Mouse (Mus musculus) limb, embryonic 12.5 days (tissue): ENCODE measurements around the gene BC028528. TPM values are rescaled to one million over a fixed set of nuclear protein-coding genes. Genes with fewer than 3 reads are reported as not detected.

Source experiments
- ATAC-seq: fragments of 200-750 bp; cut with Nextera tagmentation; 2 replicates; pipeline ENCODE4 v1.8.0; 2017; ENCODE audit warnings: low read depth, moderate TSS enrichment; ENCODE audit not compliant: insufficient number of reproducible peaks, insufficient read depth, low FRiP score, low TSS enrichment
- H3K27ac ChIP-seq: fragments of 300-500 bp; sonication (generic); 2 replicates; pipeline ENCODE4 v1.5.1; 2016; ENCODE audit warnings: mild to moderate bottlenecking, moderate library complexity
- H3K27me3 ChIP-seq: fragments of 300-500 bp; sonication (generic); 2 replicates; pipeline ENCODE4 v1.6.1; 2016; ENCODE audit warnings: mild to moderate bottlenecking, moderate library complexity
- H3K36me3 ChIP-seq: fragments of 300-500 bp; sonication (generic); 2 replicates; pipeline ENCODE4 v1.6.1; 2016; ENCODE audit warnings: mild to moderate bottlenecking, moderate library complexity
- H3K4me1 ChIP-seq: fragments of 300-500 bp; sonication (generic); replicated peaks from 2 replicates; pipeline ENCODE4 v1.6.1; 2016
- H3K4me2 ChIP-seq: fragments of 300-500 bp; sonication (generic); 2 replicates; pipeline ENCODE4 v1.6.1; 2016; ENCODE audit warnings: mild to moderate bottlenecking, moderate library complexity
- H3K4me3 ChIP-seq: fragments of 300-500 bp; sonication (generic); replicated peaks from 2 replicates; pipeline ENCODE4 v1.5.1; 2016; ENCODE audit warnings: mild to moderate bottlenecking
- H3K9ac ChIP-seq: fragments of 300-500 bp; sonication (generic); replicated peaks from 2 replicates; pipeline ENCODE4 v1.6.1; 2016; ENCODE audit warnings: mild to moderate bottlenecking, moderate library complexity
- H3K9me3 ChIP-seq: fragments of 300-500 bp; sonication (generic); 2 replicates; pipeline ENCODE4 v1.6.1; 2016; ENCODE audit warnings: mild to moderate bottlenecking, moderate library complexity
- WGBS: fragments of 180-500 bp; shearing (Covaris S2); methylation state at CpG from one replicate; pipeline ENCODE4 v1.1.7; 2016; 5-methylcytosine and 5-hydroxymethylcytosine counted together
- polyA plus RNA-seq: library from polyadenylated mRNA; unstranded; fragments of >200 nt; fragmentation: Nextera tagmentation; extraction: Ambion mirVana; gene quantifications from 2 replicates; pipeline ENCODE4 v1.2.1, GENCODE M21; 2016

Gene BC028528
- polyA plus RNA-seq, 1 experiment from 2014 or later: 11.1 TPM

- no peaks in the 10 kb centered on the region for H3K27me3 ChIP-seq
- H3K9me3 ChIP-seq: no peaks in the 10 kb centered on the region
- H3K27ac ChIP-seq: peak overlapping the region; percentile 87
- peak overlapping the region; percentile 64 for H3K4me2 ChIP-seq
- peak overlapping the region; percentile 84 for H3K4me3 ChIP-seq
- H3K36me3 ChIP-seq: peaks cover 24% of the 10 kb centered on the region
- ATAC-seq: 0 out of 2 replicates have a peak, but pooled peaks have one; percentile 2
- peaks cover 4% of the 10 kb centered on the region; the same call in 1 of the 2 replicates for H3K4me1 ChIP-seq
- peak overlapping the region; percentile 89 for H3K9ac ChIP-seq
- WGBS: 30% methylated on average over 7 of the region's 7 CpGs
Measured at GRCm38 (mm10) chr3:95856115-95856514, 35.7 kb downstream of the BC028528 start.

GRCm38 (mm10) chr3:95855502-95856089, 36.2 kb downstream of the BC028528 start, which contains the start of gene Prpf3:
Gene Prpf3 (minus strand): TSS chr3:95855885.
- Histone ChIP-seq H3K4me2 (peak within 1 kb of the TSS; percentile 64), H3K27ac (peak within 1 kb of the TSS; percentile 87), H3K27me3 (no peaks in the 10 kb centered on the region), H3K36me3 (peaks cover 28% of the 10 kb centered on the region), H3K9ac (peak within 1 kb of the TSS; percentile 89), H3K4me1 (peaks cover 4% of the 10 kb centered on the region; the same call in 1 of the 2 replicates), H3K4me3 (peak within 1 kb of the TSS; percentile 84), H3K9me3 (no peaks in the 10 kb centered on the region)
- ATAC-seq: peak; percentile 94
- under 1% methylated on average over 56 of the region's 56 CpGs for WGBS

- Histone ChIP-seq H3K27ac (no peak overlapping the region), H3K9me3 (no peaks in the 10 kb centered on the region), H3K27me3 (no peaks in the 10 kb centered on the region), H3K4me1 (peaks cover 4% of the 10 kb centered on the region; the same call in 1 of the 2 replicates), H3K9ac (no peak overlapping the region), H3K4me2 (no peak overlapping the region), H3K36me3 (peaks cover 71% of the 10 kb centered on the region), H3K4me3 (no peak overlapping the region)
- 96% methylated on average over 8 of the region's 8 CpGs for WGBS
- ATAC-seq: no peak
Measured at GRCm38 (mm10) chr3:95851317-95851716, 40.5 kb downstream of the BC028528 start.

- Histone ChIP-seq H3K9ac (no peak overlapping the region), H3K4me3 (no peak overlapping the region), H3K4me1 (peaks cover 4% of the 10 kb centered on the region; the same call in 1 of the 2 replicates), H3K27ac (no peak overlapping the region), H3K9me3 (no peaks in the 10 kb centered on the region), H3K4me2 (no peak overlapping the region), H3K36me3 (peaks cover 78% of the 10 kb centered on the region), H3K27me3 (no peaks in the 10 kb centered on the region)
- no peak for ATAC-seq
- 89% methylated on average over 4 of the region's 4 CpGs for WGBS
Measured at GRCm38 (mm10) chr3:95850611-95851010, 41.2 kb downstream of the BC028528 start.

GRCm38 (mm10) chr3:95842503-95843214, 49.1 kb downstream of the BC028528 start:
- Histone ChIP-seq H3K4me3 (no peak overlapping the region), H3K27me3 (no peaks in the 10 kb centered on the region), H3K9ac (no peak overlapping the region), H3K27ac (no peak overlapping the region), H3K9me3 (no peaks in the 10 kb centered on the region), H3K4me2 (no peak overlapping the region), H3K36me3 (peaks cover 91% of the 10 kb centered on the region), H3K4me1 (no peaks in the 10 kb centered on the region)
- WGBS: 86% methylated on average over 3 of the region's 3 CpGs
- no peak for ATAC-seq

GRCm38 (mm10) chr3:95839250-95839649, 52.6 kb downstream of the BC028528 start:
- peaks cover 88% of the 10 kb centered on the region for H3K36me3 ChIP-seq
- H3K27me3 ChIP-seq: no peaks in the 10 kb centered on the region
- H3K4me2 ChIP-seq: no peak overlapping the region

More at GRCm38 (mm10) chr3:95839250-95839649, 52.6 kb downstream of the BC028528 start:
- Histone ChIP-seq H3K4me3 (no peak overlapping the region), H3K9ac (no peak overlapping the region), H3K9me3 (no peaks in the 10 kb centered on the region), H3K27ac (no peak overlapping the region), H3K4me1 (no peaks in the 10 kb centered on the region)
- ATAC-seq: no peak
- 92% methylated on average over 2 of the region's 2 CpGs for whole genome bisulfite sequencing

Other genes with a start within 250 kb of the BC028528 start
- gene Mcl1, start 233.2 kb downstream of the BC028528 start, polyA plus RNA-seq: 69.9 and 75.7 TPM in 2 replicates
- 0.71 and 1.4 TPM in 2 replicates for gene Adamtsl4, start 204.1 kb downstream of the BC028528 start, polyA plus RNA-seq
- gene Ecm1, start 152.4 kb downstream of the BC028528 start, polyA plus RNA-seq: 4.1 and 4.4 TPM in 2 replicates
- gene Tars2, start 131.8 kb downstream of the BC028528 start, polyA plus RNA-seq: 56.9 and 60.5 TPM in 2 replicates
- 26.5 and 27.8 TPM in 2 replicates for gene Rprd2, start 73.1 kb downstream of the BC028528 start, polyA plus RNA-seq
- gene Prpf3, start 36.1 kb downstream of the BC028528 start, polyA plus RNA-seq: 74.9 and 75.7 TPM in 2 replicates
- 344 and 355 TPM in 2 replicates for gene Mrps21, start 20.5 kb downstream of the BC028528 start, polyA plus RNA-seq
- gene Ciart, start 9.8 kb downstream of the BC028528 start, polyA plus RNA-seq: 8.5 and 10.2 TPM in 2 replicates
- 29.0 and 31.5 TPM in 2 replicates for gene Aph1a, start 2.0 kb upstream of the BC028528 start, polyA plus RNA-seq
- gene Car14, start 12.7 kb upstream of the BC028528 start, polyA plus RNA-seq: 74.2 and 78.4 TPM in 2 replicates
- gene Anp32e, start 37.2 kb upstream of the BC028528 start, polyA plus RNA-seq: 304 and 327 TPM in 2 replicates
- gene Plekho1, start 104.0 kb upstream of the BC028528 start, polyA plus RNA-seq: 79.8 and 91.8 TPM in 2 replicates
- gene Vps45, start 166.5 kb upstream of the BC028528 start, polyA plus RNA-seq: 36.5 and 38.9 TPM in 2 replicates
- gene Otud7b, start 212.5 kb upstream of the BC028528 start, polyA plus RNA-seq: 18.7 and 23.3 TPM in 2 replicates